Mouse (Mus musculus): ENCODE data around the gene Arhgap31. TPM values are rescaled to one million over a fixed set of nuclear protein-coding genes. Genes with fewer than 3 reads are reported as not detected.

Gene Arhgap31
- polyA plus RNA-seq (2015; fragmentation: Nextera tagmentation; extraction: Ambion mirVana) = 4.3 and 6.4 TPM in 2 replicates

GRCm38 (mm10) chr16:38712581-38713403, at the start of gene Arhgap31:
Arhgap31 (minus strand) TSS chr16:38713274.

DNA sequence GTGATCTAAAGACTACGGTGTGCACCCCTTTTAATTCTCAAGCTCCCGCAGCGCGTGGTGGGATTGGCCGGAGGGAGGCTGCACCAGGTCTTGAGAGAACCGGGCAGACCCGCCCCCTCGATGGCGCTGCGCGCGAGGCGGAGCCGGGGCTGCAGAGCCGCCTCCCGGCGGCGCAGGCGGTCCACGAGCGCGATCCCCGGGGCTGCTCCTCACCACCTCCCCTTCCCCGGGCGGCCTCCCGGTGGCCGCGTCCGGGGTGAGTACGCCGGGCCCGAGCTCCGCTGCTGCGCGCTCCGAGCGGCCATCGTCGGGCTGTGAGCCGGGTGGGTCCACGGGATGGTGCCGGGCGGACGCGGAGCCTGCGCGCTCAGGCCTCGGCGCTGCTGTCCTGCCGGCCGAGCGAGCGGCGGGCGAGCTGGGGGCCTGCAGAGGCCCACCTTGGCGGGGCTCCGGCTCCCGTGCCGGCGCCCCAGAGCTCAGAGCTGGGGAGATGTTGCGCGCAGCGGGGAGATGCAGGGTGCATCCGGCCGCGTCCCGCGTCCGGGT, 29.1 kb upstream of the Arhgap31 start, which contains the start of gene B4galt4:
B4galt4 (plus strand) TSS at position 152 of the 546 bp plus-strand sequence.

DNA sequence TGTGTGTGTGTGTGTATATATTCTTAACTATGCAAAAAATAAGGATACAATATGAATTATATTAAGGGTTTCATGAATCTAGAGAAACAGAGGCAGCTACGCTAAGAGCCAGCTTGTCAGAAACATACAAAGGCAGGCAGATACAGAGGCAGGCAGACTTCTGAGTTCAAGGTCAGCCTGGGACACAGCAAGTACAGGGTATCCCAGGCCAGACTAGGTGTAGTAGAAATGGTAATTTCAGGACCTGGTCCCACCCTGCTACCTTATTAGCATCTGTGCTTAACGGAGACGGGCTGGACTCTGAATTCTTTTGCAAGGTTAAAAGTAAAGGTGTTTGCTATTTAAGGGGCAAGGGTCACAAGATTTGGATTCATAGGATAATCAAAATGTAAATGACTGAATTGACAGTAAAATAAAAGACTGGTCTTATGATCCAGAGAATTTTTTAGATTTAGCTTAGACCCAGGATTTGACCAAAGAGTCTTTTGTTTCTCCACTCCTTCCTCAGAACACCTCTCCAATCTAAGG, 154.8 kb downstream of the Arhgap31 start, which contains the start of gene Tmem39a:
Tmem39a (plus strand) TSS at position 478 of the 528 bp plus-strand sequence.

GRCm38 (mm10) chr16:38549479-38550396, 163.3 kb downstream of the Arhgap31 start, which contains the start of gene Poglut1:
Poglut1 (minus strand) TSS chr16:38550258.

Other genes with a start within 250 kb of the Arhgap31 start
- 15.9 and 16.2 TPM in 2 replicates for gene Timmdc1, start 190.6 kb downstream of the Arhgap31 start, polyA plus RNA-seq (2015; fragmentation: Nextera tagmentation; extraction: Ambion mirVana)
- gene Poglut1, start 163.0 kb downstream of the Arhgap31 start, polyA plus RNA-seq (2015; fragmentation: Nextera tagmentation; extraction: Ambion mirVana) = 11.9 and 14.5 TPM in 2 replicates
- 21.9 and 25.5 TPM in 2 replicates for gene Tmem39a, start 154.6 kb downstream of the Arhgap31 start, polyA plus RNA-seq (2015; fragmentation: Nextera tagmentation; extraction: Ambion mirVana)
- gene B4galt4, start 29.0 kb upstream of the Arhgap31 start, polyA plus RNA-seq (2015; fragmentation: Nextera tagmentation; extraction: Ambion mirVana) = 5.6 and 6.5 TPM in 2 replicates
- gene Upk1b, start 87.1 kb upstream of the Arhgap31 start, polyA plus RNA-seq (2015; fragmentation: Nextera tagmentation; extraction: Ambion mirVana) = 20.0 and 23.2 TPM in 2 replicates
- not detected in 2 replicates for gene 4930435E12Rik, start 115.5 kb upstream of the Arhgap31 start, polyA plus RNA-seq (2015; fragmentation: Nextera tagmentation; extraction: Ambion mirVana)
- 0.06 TPM in 1 of 2 replicates, not detected in the other for gene Igsf11, start 179.4 kb upstream of the Arhgap31 start, polyA plus RNA-seq (2015; fragmentation: Nextera tagmentation; extraction: Ambion mirVana)

Measured in spleen, postnatal 0 days (tissue).